ENCODE assay signal across 9 mouse cellular contexts in the genomic region with DNA sequence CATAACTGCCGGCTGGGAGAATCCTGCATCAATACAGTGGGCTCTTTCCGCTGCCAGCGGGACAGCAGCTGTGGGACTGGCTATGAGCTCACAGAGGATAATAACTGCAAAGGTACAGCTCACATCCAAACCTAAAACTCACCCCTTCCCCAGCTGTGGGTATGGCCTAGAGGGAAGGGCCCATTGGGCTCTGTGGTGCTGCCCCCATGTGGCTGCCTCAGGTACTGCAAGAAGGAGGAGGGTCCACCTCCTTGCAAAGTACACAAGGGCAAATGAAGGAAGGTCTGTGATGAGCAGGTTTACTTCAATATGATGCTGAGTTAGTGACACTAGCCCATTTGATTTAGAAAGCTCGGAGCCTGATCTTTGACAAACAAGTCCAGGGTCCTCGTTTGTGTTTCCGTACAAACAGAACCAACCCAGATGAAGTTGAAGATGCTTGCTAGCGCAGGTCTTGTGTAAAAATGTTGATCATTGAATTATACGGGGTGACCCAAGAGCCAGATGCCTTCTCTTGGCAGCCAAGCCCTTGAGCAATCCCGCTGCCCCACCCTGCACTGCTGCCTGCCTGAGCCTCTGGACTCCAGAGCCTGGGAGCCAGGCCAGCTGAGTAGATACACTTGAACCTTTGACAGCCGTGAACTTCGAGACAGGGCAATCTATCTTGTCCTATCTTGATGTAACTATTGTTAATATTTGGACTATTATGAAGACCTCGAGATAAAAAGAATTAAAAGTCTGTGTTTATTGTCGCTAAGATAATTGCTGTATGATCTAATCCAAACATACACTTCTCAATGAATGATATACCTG. TPM values are rescaled to one million over a fixed set of nuclear protein-coding genes. Genes with fewer than 3 reads are reported as not detected.
A peak's percentile ranks its signal among the peaks of the same experiment; 100 is the strongest.
DNase-seq lines count a peak whose midpoint lies in the region; ATAC-seq and TF ChIP-seq lines count a peak whose summit lies in the region.
"Had no signal": no experiment of that assay in that cellular context is flagged by ENCODE, and none has a peak within 500 bp of the region (broad histone marks: within the 10 kb centered on the region; RNA-seq: fewer than 3 reads in every experiment).

No protein-coding gene starts in this region.

- H3K9ac ChIP-seq in forebrain, embryonic 11.5 days (ENCODE audit: low read length), result no peak overlapping the region
- no peak overlapping the region for H3K9ac ChIP-seq in forebrain, embryonic 13.5 days
- no peak overlapping the region for H3K9ac ChIP-seq in midbrain, postnatal 0 days (replicated peaks; ENCODE audit: low read length, poor library complexity, severe bottlenecking)

- H3K27ac ChIP-seq in forebrain, embryonic 11.5 days (ENCODE audit: low read depth, low read length), result no peak overlapping the region
- no peak overlapping the region for H3K27ac ChIP-seq in forebrain, embryonic 13.5 days
- H3K27ac ChIP-seq in cortical plate, adult 2 months (ENCODE audit: insufficient read depth, low read length), result no peak overlapping the region
- H3K27ac ChIP-seq in midbrain, postnatal 0 days (ENCODE audit: low read depth, low read length), result no peak overlapping the region

- H3K27me3 ChIP-seq in forebrain, embryonic 11.5 days (ENCODE audit: control insufficient read depth, insufficient read depth, low read length), result no peaks in the 10 kb centered on the region
- no peaks in the 10 kb centered on the region for H3K27me3 ChIP-seq in forebrain, embryonic 13.5 days
- no peaks in the 10 kb centered on the region for H3K27me3 ChIP-seq in E14TG2a.4 (ENCODE audit: insufficient read depth, low read length)
- H3K27me3 ChIP-seq in midbrain, postnatal 0 days (ENCODE audit: insufficient read depth, low read length), result no peaks in the 10 kb centered on the region

- no peak for TF ChIP-seq POLR2A in cortical plate, adult 2 months (IDR thresholded peaks at IDR 0.05; ENCODE audit: extremely low read depth, insufficient read depth, low read length)

- peak; percentile 99 for TF ChIP-seq CTCF in E14TG2a.4 (conservative IDR thresholded peaks at IDR 0.05; ENCODE audit: low read length)
- peak; percentile 64 for TF ChIP-seq CTCF in cortical plate, adult 2 months (IDR thresholded peaks at IDR 0.05; ENCODE audit: extremely low read depth, insufficient read depth, low read length)
- peak; percentile 88 for TF ChIP-seq CTCF in midbrain, postnatal 0 days (IDR thresholded peaks at IDR 0.05)

- no peaks in the 10 kb centered on the region for H3K9me3 ChIP-seq in forebrain, embryonic 11.5 days (ENCODE audit: control insufficient read depth, low read length)
- no peaks in the 10 kb centered on the region for H3K9me3 ChIP-seq in forebrain, embryonic 13.5 days (replicated peaks)
- no peaks in the 10 kb centered on the region for H3K9me3 ChIP-seq in E14TG2a.4 (ENCODE audit: low read length)
- H3K9me3 ChIP-seq in midbrain, postnatal 0 days (ENCODE audit: low read length), result no peaks in the 10 kb centered on the region

- no peaks in the 10 kb centered on the region for H3K4me1 ChIP-seq in forebrain, embryonic 11.5 days (replicated peaks; ENCODE audit: control insufficient read depth, insufficient read depth, low read length)
- H3K4me1 ChIP-seq in forebrain, embryonic 13.5 days, result no peaks in the 10 kb centered on the region
- H3K4me1 ChIP-seq in E14TG2a.4 (replicated peaks; ENCODE audit: low read depth, low read length), result peaks cover 76% of the 10 kb centered on the region
- no peaks in the 10 kb centered on the region for H3K4me1 ChIP-seq in cortical plate, adult 2 months (ENCODE audit: control insufficient read depth, insufficient read depth, low read length)
- H3K4me1 ChIP-seq in midbrain, postnatal 0 days (ENCODE audit: insufficient read depth, low read length), result no peaks in the 10 kb centered on the region

- no peak overlapping the region for H3K4me2 ChIP-seq in forebrain, embryonic 11.5 days (ENCODE audit: low read depth, low read length, severe bottlenecking)
- H3K4me2 ChIP-seq in forebrain, embryonic 13.5 days, result no peak overlapping the region
- no peak overlapping the region for H3K4me2 ChIP-seq in midbrain, postnatal 0 days (ENCODE audit: low read depth, low read length, poor library complexity, severe bottlenecking)

- no peaks in the 10 kb centered on the region; the same call in 1 of the 2 replicates for H3K36me3 ChIP-seq in forebrain, embryonic 11.5 days (ENCODE audit: control insufficient read depth, insufficient read depth, low read length)
- H3K36me3 ChIP-seq in forebrain, embryonic 13.5 days (ENCODE audit: poor library complexity, severe bottlenecking), result peaks cover 70% of the 10 kb centered on the region
- peaks cover 89% of the 10 kb centered on the region for H3K36me3 ChIP-seq in E14TG2a.4 (ENCODE audit: insufficient read depth, low read length)
- H3K36me3 ChIP-seq in midbrain, postnatal 0 days (ENCODE audit: insufficient read depth, low read length), result no peaks in the 10 kb centered on the region

- ATAC-seq in forebrain, embryonic 11.5 days (replicated peaks; ENCODE audit: low FRiP score), result no peak
- no peak for ATAC-seq in forebrain, embryonic 13.5 days
- ATAC-seq in midbrain, postnatal 0 days (ENCODE audit: low FRiP score), result no peak

- 85% methylated on average over 13 of the region's 13 CpGs for WGBS in forebrain, embryonic 11.5 days
- WGBS in forebrain, embryonic 13.5 days, result 88% methylated on average over 13 of the region's 13 CpGs
- WGBS in midbrain, postnatal 0 days, result 88% methylated on average over 13 of the region's 13 CpGs

- DNase-seq in forebrain, embryonic 11.5 days (ENCODE audit: low spot score), result peak; percentile 88
- DNase-seq in heart, adult 9 months (ENCODE audit: low spot score in 2 of 2), result peak; percentile 68 to 86
- DNase-seq in layer of hippocampus, postnatal 10 days (ENCODE audit: low spot score in 2 of 2), result peak; percentile 76 to 79
- DNase-seq in midbrain, postnatal 0 days (ENCODE audit: low spot score), result peak; percentile 38
- peak; percentile 19 to 22 for DNase-seq in thymus, adult 18-20 months

- H3K4me3 ChIP-seq in forebrain, embryonic 11.5 days (ENCODE audit: low read depth, low read length), result no peak overlapping the region
- H3K4me3 ChIP-seq in forebrain, embryonic 13.5 days, result no peak overlapping the region
- H3K4me3 ChIP-seq in E14TG2a.4 (replicated peaks; ENCODE audit: low read length), result no peak overlapping the region
- no peak overlapping the region for H3K4me3 ChIP-seq in cortical plate, adult 2 months (ENCODE audit: insufficient read depth, low read length)
- no peak overlapping the region for H3K4me3 ChIP-seq in midbrain, postnatal 0 days (ENCODE audit: low read depth, low read length)
- H3K4me3 ChIP-seq: megakaryocyte, embryonic 14.5 days had no signal

RNA-seq across cellular contexts. Expression of a gene that starts 25.9 kb away (rescaled TPM):
- polyA plus RNA-seq in forebrain, embryonic 11.5 days (2014; fragmentation: Nextera tagmentation; extraction: Ambion mirVana), result 147 and 161 TPM in 2 replicates
- polyA plus RNA-seq in forebrain, embryonic 13.5 days (2015; fragmentation: Nextera tagmentation; extraction: Ambion mirVana), result 62.1 and 63.3 TPM in 2 replicates
- 8.7 and 10.9 TPM in 2 replicates for polyA plus RNA-seq in cortical plate, adult 2 months (2012; rRNA removed)
- 10 to 100 TPM; 17.4 to 22.6 TPM for total RNA-seq in layer of hippocampus, postnatal 10 days (2021)
- 57.8 and 64.5 TPM in 2 replicates for total RNA-seq in midbrain, postnatal 0 days (2014; rRNA removed)
- 46.2 and 48.5 TPM in 2 replicates for polyA plus RNA-seq in midbrain, postnatal 0 days (2015; fragmentation: Nextera tagmentation; extraction: Ambion mirVana)

Comparison
In these comparisons a context has a peak if more than half of its experiments do, and no peak if none do; other contexts are left out.
1. DNase-seq: peak in every context shown above with its lines; median percentile 88 in forebrain, embryonic 11.5 days; 78 in layer of hippocampus, postnatal 10 days; 77 in heart, adult 9 months; 38 in midbrain, postnatal 0 days; 20 in thymus, adult 18-20 months.